Mouse (Mus musculus): Measurements from ENCODE around the gene Srrm4. TPM values are rescaled to one million over a fixed set of nuclear protein-coding genes. Genes with fewer than 3 reads are reported as not detected.

Gene Srrm4
- polyA plus RNA-seq, 1 experiment from 2014 or later, result 0.59 TPM

DNA sequence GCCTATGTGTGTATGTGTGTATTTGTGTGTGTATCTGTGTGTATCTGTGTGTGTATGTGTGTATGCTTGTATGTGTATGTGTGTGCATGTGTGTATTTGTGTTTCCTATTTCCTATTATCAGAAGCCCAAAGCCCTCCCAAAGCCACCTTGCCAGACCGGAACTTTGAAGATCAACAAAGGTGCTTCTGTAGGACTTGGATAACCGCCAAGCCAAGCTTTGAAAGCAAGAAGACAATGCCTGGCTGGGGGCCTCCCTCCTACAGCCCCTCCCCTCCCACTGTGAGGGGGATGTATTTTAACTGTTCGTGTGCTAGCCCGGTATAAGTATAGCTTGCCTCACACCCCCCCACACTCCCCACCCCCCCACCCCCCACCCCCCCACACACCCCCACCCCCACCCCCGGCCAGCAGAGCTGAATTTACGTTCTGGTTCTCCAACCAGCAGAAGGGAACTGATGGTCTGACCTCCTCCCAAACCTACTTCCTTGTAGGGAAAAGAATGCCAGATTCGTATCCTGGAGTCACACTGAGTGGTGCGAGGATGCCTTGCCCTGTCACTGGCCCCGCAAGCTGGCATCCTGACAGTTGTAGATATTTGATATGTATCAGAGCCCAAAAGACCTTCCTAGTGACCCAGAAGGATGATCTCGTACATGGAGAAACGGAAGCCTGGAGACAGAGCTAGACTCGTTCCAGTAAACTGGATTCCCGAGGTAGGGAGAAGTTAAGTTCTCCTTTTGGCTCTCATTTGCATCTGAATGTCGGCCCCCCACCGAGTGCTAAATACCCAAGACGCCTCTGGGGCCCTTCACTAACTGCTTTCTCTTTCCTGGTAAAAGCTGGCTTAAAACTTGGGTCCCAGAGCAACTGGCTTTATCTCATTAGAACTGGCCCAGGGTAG, 181.7 kb downstream of the Srrm4 start:
- no peak overlapping the region for H3K27ac ChIP-seq
- 0 out of 2 replicates have a peak, but pooled peaks cover 7% of the 10 kb centered on the region for H3K36me3 ChIP-seq
- no peak overlapping the region for H3K4me2 ChIP-seq
- H3K4me3 ChIP-seq, result no peak overlapping the region
- 14% methylated on average over 16 of the region's 16 CpGs for WGBS
- H3K9me3 ChIP-seq, result no peaks in the 10 kb centered on the region
- no peak for ATAC-seq (ENCODE audit: insufficient number of reproducible peaks, low FRiP score, low TSS enrichment, low read depth)
- no peaks in the 10 kb centered on the region for H3K27me3 ChIP-seq
- H3K4me1 ChIP-seq, result peaks cover 24% of the 10 kb centered on the region
- no peak overlapping the region for H3K9ac ChIP-seq

DNA sequence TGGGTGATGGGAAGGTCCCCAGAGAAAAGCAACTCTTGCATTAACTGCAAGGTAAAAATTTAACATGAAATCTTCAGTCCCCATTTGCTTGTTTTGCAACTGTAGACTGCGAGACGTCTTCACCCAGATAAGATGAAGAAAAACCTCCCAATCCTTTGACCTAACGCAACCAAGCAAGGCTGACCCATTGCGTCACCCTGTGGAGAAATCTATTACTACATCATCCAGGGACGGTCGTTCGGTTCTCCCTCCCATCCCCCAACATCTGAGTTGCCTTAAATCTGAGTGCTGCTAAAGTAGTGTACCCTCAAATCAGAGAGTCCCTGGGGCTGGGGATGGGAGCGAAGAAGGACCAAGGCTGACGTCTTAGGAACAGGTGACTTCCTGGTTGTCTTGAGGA, 182.7 kb downstream of the Srrm4 start:
- WGBS, result 74% methylated on average over 9 of the region's 9 CpGs

DNA sequence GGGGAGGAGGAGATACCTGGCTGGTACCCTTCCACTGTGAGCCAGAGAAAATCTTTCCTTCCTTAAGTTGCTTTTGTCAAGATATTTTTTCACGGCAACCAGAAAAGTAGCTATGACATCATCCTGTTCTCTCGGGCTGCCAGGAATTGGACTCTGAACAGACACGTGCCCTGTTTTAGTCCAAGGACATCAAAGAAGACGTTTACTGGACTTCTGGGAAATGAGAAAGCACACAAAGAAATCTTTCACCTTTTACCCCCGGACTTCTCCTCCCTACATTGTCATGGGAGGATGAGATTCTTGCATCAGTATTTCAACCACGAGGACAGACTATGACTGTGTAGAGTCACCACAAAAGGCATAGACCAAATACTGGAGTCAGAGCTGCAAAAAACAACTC, 183.7 kb downstream of the Srrm4 start:
- Histone ChIP-seq H3K27ac (0 out of 2 replicates have a peak overlapping the region, but pooled peaks have one; percentile 54), H3K9ac (no peak overlapping the region), H3K36me3 (0 out of 2 replicates have a peak, but pooled peaks cover 7% of the 10 kb centered on the region), H3K4me1 (peaks cover 24% of the 10 kb centered on the region), H3K27me3 (no peaks in the 10 kb centered on the region), H3K9me3 (no peaks in the 10 kb centered on the region), H3K4me2 (no peak overlapping the region), H3K4me3 (no peak overlapping the region)
- 21% methylated on average over 6 of the region's 6 CpGs for WGBS
- ATAC-seq (ENCODE audit: insufficient number of reproducible peaks, low FRiP score, low TSS enrichment, low read depth), result no peak

More for the DNA sequence above, 182.7 kb downstream of the Srrm4 start:
- Histone ChIP-seq H3K4me1 (peaks cover 24% of the 10 kb centered on the region), H3K27ac (no peak overlapping the region), H3K9ac (no peak overlapping the region), H3K36me3 (0 out of 2 replicates have a peak, but pooled peaks cover 7% of the 10 kb centered on the region), H3K27me3 (no peaks in the 10 kb centered on the region), H3K4me3 (no peak overlapping the region), H3K4me2 (no peak overlapping the region), H3K9me3 (no peaks in the 10 kb centered on the region)
- ATAC-seq (ENCODE audit: insufficient number of reproducible peaks, low FRiP score, low TSS enrichment, low read depth), result no peak

DNA sequence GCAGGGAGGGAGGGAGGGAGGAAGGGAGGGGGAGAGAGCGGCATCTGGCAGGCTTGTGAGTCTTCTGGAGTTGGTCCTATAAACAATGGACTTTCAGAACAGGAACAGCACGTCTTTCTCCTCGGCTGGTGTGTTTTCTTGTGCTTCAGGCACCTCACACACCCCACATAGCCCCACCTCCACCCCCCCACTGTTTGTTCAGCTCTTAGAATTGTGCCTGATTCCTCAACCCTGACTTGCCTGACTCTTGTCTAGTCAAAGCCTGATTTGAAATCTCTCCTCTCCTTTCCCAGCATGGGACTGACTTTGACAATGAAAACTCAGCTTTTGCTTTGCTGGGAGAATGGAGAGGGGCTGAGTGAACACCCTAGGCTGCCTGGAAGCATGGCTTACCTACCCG, 184.3 kb downstream of the Srrm4 start:
- H3K27ac ChIP-seq, result peak overlapping the region; percentile 54; the same call in 1 of the 2 replicates
- no peak for ATAC-seq (ENCODE audit: insufficient number of reproducible peaks, low FRiP score, low TSS enrichment, low read depth)
- no peak overlapping the region for H3K4me3 ChIP-seq
- H3K36me3 ChIP-seq, result 0 out of 2 replicates have a peak, but pooled peaks cover 7% of the 10 kb centered on the region
- no peaks in the 10 kb centered on the region for H3K9me3 ChIP-seq
- no peak overlapping the region for H3K4me2 ChIP-seq
- H3K4me1 ChIP-seq, result peaks cover 24% of the 10 kb centered on the region
- no peak overlapping the region for H3K9ac ChIP-seq
- WGBS, result 31% methylated on average over 4 of the region's 4 CpGs
- H3K27me3 ChIP-seq, result no peaks in the 10 kb centered on the region

DNA sequence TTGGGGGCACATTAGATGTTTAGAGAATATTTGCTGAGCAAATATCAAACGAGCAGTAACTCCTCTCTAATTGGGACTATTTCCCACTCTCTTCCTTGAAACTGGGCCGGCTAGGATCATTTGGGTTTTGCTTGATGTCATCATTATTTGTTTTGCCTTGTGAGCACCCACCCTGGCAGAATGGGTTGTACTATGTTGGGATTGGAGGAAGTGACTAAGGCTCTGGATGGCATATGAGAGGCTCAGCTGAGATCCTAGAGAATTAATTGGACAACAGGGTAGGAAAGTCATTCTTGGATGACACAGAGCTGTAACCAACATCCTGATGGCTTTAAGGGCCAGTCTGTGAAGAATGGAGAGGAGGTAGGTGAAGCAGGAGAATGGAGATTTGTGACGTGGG, 185.1 kb downstream of the Srrm4 start:
- H3K4me3 ChIP-seq, result no peak overlapping the region
- ATAC-seq (ENCODE audit: insufficient number of reproducible peaks, low FRiP score, low TSS enrichment, low read depth), result no peak
- H3K27ac ChIP-seq, result no peak overlapping the region
- H3K9ac ChIP-seq, result no peak overlapping the region
- 72% methylated on average over 3 of the region's 3 CpGs for WGBS
- no peaks in the 10 kb centered on the region for H3K9me3 ChIP-seq
- no peak overlapping the region for H3K4me2 ChIP-seq
- H3K36me3 ChIP-seq, result 0 out of 2 replicates have a peak, but pooled peaks cover 7% of the 10 kb centered on the region
- H3K27me3 ChIP-seq, result no peaks in the 10 kb centered on the region
- peaks cover 24% of the 10 kb centered on the region for H3K4me1 ChIP-seq

DNA sequence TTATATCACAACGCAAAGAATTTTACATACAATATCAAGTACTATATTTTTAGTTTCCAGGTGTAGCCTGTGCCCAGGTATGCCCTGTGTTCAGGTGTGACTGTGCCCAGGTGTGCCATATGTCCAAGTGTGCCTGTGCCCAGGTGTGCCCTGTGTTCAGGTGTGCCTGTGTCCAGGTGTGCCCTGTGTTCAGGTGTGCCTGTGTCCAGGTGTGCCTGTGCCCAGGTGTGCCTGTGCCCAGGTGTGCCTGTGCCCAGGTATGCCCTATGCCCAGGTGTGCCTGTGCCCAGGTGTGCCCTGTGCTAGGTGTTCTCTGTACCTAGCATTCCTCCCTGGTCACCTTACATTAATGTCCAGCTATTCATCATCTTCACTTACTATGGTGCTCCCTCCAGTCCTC, 185.7 kb downstream of the Srrm4 start:
- no peak overlapping the region for H3K9ac ChIP-seq
- no peak overlapping the region for H3K4me2 ChIP-seq
- no peak overlapping the region for H3K27ac ChIP-seq
- H3K4me1 ChIP-seq, result peaks cover 24% of the 10 kb centered on the region
- H3K9me3 ChIP-seq, result no peaks in the 10 kb centered on the region
- no peaks in the 10 kb centered on the region for H3K27me3 ChIP-seq
- ATAC-seq (ENCODE audit: insufficient number of reproducible peaks, low FRiP score, low TSS enrichment, low read depth), result no peak
- WGBS, result 91% methylated on average over 1 of the region's 1 CpGs
- H3K36me3 ChIP-seq, result 0 out of 2 replicates have a peak, but pooled peaks cover 7% of the 10 kb centered on the region
- no peak overlapping the region for H3K4me3 ChIP-seq

DNA sequence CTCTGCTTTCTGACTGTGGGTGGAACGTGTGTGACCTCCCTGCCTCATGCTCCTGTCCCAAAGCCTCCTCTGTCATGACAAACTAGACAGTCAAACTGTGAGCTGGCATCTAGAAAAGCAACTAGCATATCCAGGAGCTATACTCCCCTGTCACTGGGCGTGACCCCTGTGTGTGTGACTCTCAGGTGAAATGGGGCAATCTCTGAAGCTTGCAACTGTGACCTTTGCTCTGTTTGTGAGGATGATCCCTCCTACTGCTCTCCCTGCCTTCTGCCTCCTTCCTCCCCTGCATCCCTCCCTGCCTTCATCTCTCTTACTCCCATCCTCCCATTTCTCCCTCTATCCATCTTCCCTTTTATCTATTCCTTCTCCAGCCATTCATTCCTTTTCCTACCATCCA, 187.6 kb downstream of the Srrm4 start:
- no peak for ATAC-seq (ENCODE audit: insufficient number of reproducible peaks, low FRiP score, low TSS enrichment, low read depth)

DNA sequence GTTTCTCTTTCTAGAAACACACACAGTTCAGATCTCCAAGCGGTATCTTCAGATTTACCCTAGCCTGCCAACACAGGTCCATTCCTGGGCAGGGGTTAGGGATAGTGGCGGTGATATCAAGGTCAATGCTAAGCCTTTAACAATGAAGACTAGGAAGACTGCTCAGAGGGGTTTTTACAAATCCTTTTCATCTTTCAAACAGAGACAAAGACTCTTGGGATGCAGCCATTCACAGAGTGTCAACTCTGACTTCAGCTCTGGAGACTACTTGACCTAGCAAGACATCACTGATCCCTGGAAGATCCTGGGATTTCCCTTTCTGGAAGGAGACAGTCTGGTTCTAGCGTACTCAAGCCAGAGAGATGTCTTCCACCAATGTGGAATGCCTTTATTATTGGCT, 190.8 kb downstream of the Srrm4 start:
- H3K4me1 ChIP-seq, result no peaks in the 10 kb centered on the region; the same call in 1 of the 2 replicates
- ATAC-seq (ENCODE audit: insufficient number of reproducible peaks, low FRiP score, low TSS enrichment, low read depth), result no peak
- no peak overlapping the region for H3K9ac ChIP-seq
- H3K9me3 ChIP-seq, result no peaks in the 10 kb centered on the region
- WGBS, result 93% methylated on average over 3 of the region's 3 CpGs
- no peak overlapping the region for H3K27ac ChIP-seq
- no peaks in the 10 kb centered on the region for H3K27me3 ChIP-seq
- H3K4me2 ChIP-seq, result no peak overlapping the region
- H3K36me3 ChIP-seq, result no peaks in the 10 kb centered on the region
- no peak overlapping the region for H3K4me3 ChIP-seq

More for the DNA sequence above, 187.6 kb downstream of the Srrm4 start:
- peaks cover 14% of the 10 kb centered on the region for H3K4me1 ChIP-seq
- 86% methylated on average over 2 of the region's 2 CpGs for WGBS
- H3K4me3 ChIP-seq, result no peak overlapping the region
- no peaks in the 10 kb centered on the region for H3K9me3 ChIP-seq
- no peak overlapping the region for H3K27ac ChIP-seq
- no peak overlapping the region for H3K9ac ChIP-seq
- H3K36me3 ChIP-seq, result 0 out of 2 replicates have a peak, but pooled peaks cover 6% of the 10 kb centered on the region
- no peak overlapping the region for H3K4me2 ChIP-seq
- H3K27me3 ChIP-seq, result no peaks in the 10 kb centered on the region

DNA sequence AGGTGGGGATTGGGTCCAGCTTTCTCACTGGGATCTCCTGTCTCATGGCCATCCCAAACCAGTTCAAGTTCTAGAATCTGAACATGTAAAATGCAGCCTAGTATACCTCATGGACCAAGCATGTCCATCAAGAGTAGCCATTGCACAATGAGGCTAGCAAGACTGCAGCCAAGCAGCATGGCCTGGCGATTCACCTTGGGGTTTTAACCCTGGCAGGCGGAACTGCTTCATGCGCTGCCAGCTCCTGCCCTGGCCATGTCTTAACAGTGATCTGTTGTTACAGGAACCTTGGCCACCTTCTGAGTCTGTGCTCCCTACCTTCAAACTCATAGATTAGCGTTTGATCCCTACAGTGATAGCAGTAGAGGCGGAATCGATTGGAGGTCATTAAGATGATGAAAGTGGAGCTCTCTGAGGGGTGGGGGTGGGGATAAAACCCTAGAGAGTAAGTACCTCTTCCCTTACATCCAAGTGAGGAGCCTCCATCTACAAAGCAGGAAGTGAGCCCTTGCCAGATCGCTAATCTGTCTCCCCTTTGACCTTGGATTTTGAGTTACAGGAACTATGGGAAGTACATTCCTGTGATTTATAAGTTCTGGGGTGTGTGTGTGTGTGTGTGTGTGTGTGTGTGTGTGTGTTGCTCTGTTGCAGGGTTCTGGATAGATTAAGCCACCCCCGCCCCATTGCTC, 191.4 kb downstream of the Srrm4 start:
- H3K27ac ChIP-seq, result no peak overlapping the region
- H3K4me2 ChIP-seq, result no peak overlapping the region
- no peaks in the 10 kb centered on the region; the same call in 1 of the 2 replicates for H3K4me1 ChIP-seq
- H3K27me3 ChIP-seq, result no peaks in the 10 kb centered on the region
- H3K4me3 ChIP-seq, result no peak overlapping the region
- ATAC-seq (ENCODE audit: insufficient number of reproducible peaks, low FRiP score, low TSS enrichment, low read depth), result no peak
- 64% methylated on average over 8 of the region's 8 CpGs for WGBS
- H3K9ac ChIP-seq, result no peak overlapping the region
- H3K36me3 ChIP-seq, result no peaks in the 10 kb centered on the region
- H3K9me3 ChIP-seq, result no peaks in the 10 kb centered on the region

DNA sequence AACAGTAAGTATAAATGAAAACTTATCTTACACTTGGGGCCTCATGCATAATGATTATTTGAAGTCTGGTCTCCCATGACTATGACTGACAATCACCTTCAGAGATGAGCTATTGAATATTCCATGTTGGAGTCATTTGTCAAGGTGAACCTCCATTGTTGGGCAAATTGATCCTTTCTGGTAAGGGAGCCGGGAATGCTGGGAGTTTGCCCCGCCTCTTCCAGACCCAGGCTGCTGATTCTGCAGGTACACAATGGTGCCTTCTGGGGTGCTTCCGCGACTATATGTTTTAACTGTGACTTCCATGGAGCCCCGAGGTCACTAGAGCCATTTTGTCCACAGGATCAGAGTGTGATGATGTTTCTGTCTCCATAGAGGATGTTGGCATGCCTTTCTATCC, 195.5 kb downstream of the Srrm4 start:
- Histone ChIP-seq H3K9me3 (no peaks in the 10 kb centered on the region), H3K9ac (no peak overlapping the region), H3K27me3 (no peaks in the 10 kb centered on the region), H3K4me1 (no peaks in the 10 kb centered on the region; the same call in 1 of the 2 replicates), H3K4me2 (no peak overlapping the region), H3K4me3 (no peak overlapping the region), H3K27ac (no peak overlapping the region), H3K36me3 (no peaks in the 10 kb centered on the region)
- WGBS, result 79% methylated on average over 5 of the region's 5 CpGs
- ATAC-seq (ENCODE audit: insufficient number of reproducible peaks, low FRiP score, low TSS enrichment, low read depth), result no peak

DNA sequence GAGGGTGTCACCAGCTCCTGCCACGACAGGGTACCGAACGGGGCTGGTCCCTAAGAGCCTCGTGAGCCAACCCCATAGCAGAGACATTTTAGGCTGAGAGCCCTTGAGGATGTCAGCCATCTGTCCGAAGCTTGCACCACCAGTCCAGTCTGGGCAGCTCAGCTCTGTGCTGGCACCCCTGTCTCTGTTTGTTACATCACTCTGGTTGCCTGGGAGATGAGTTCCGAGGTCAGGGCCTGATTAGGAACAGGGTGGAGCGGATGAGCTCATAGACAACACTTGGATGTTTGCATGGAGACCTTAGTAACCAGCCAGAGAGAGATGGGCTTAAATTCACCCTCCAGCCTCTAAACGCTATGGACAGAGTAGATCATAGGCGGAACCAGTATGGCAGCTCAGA, 199.0 kb downstream of the Srrm4 start:
- peaks cover 9% of the 10 kb centered on the region for H3K4me1 ChIP-seq
- ATAC-seq (ENCODE audit: insufficient number of reproducible peaks, low FRiP score, low TSS enrichment, low read depth), result no peak
- no peak overlapping the region for H3K9ac ChIP-seq
- no peaks in the 10 kb centered on the region for H3K9me3 ChIP-seq
- WGBS, result 81% methylated on average over 9 of the region's 9 CpGs
- H3K27ac ChIP-seq, result no peak overlapping the region
- no peak overlapping the region for H3K4me3 ChIP-seq
- no peak overlapping the region for H3K4me2 ChIP-seq
- no peaks in the 10 kb centered on the region for H3K27me3 ChIP-seq
- no peaks in the 10 kb centered on the region for H3K36me3 ChIP-seq
